Mouse (Mus musculus) liver, postnatal 0 days (tissue): ENCODE measurements around the gene Col6a5.

Experiments
- CTCF ChIP-seq: sonication (generic); IDR thresholded peaks from 2 replicates; pipeline ENCODE4 v1.5.1; 2016; ENCODE audit warnings: antibody characterized with exemption, low read depth
- EP300 ChIP-seq: IDR thresholded peaks from 2 replicates; pipeline ENCODE4 v1.6.1; 2016; ENCODE audit warnings: antibody characterized with exemption, low read depth, mild to moderate bottlenecking

DNA sequence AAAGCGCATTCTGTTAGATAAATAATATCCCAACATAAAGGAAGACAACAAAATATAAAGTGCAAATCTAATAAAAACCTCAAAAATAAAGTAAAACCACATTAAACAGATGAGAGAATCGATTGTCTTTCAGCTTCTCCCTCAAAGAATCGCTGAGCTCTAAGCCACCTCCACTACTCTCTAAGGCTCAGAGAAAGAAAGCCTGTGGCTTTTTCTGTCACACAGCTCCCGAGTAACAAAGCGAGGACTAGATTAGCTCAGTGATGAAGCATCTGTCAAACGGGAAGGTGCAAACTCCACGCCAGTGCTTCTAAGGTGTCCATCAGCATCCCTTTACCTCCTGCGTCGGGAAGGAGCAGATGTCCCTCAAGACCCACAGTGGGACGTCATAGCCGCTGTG is 37.5 kb upstream of the Col6a5 start:
- TF ChIP-seq CTCF (no peak), EP300 (no peak)
